ENCODE assay signal across 18 mouse cellular contexts in genomic region chr2:151739081-151739480, GRCm38 (mm10). TPM values are rescaled to one million over a fixed set of nuclear protein-coding genes. Genes with fewer than 3 reads are reported as not detected.
A peak's percentile ranks its signal among the peaks of the same experiment; 100 is the strongest.
DNase-seq lines count a peak whose midpoint lies in the region; ATAC-seq and TF ChIP-seq lines count a peak whose summit lies in the region.
"Had no signal": no experiment of that assay in that cellular context is flagged by ENCODE, and none has a peak within 500 bp of the region (broad histone marks: within the 10 kb centered on the region; RNA-seq: fewer than 3 reads in every experiment).

No protein-coding gene starts in this region.

- no peak for ATAC-seq in heart, embryonic 11.5 days (replicated peaks; ENCODE audit: insufficient number of reproducible peaks, low FRiP score, low TSS enrichment)
- no peak for ATAC-seq in midbrain, embryonic 15.5 days (replicated peaks)
- ATAC-seq in midbrain, postnatal 0 days (ENCODE audit: low FRiP score) = no peak
- ATAC-seq in embryonic facial prominence, embryonic 13.5 days (ENCODE audit: insufficient number of reproducible peaks, insufficient read depth, low FRiP score, low TSS enrichment, low read depth) = no peak
- ATAC-seq in neural tube, embryonic 13.5 days (ENCODE audit: low read depth) = no peak
- ATAC-seq: CD4-positive, CD25-positive, alpha-beta regulatory T cell, adult 4 months; forebrain, embryonic 14.5 days had no signal

- peak overlapping the region; percentile 85; the same call in 1 of the 2 replicates for H3K4me2 ChIP-seq in heart, embryonic 11.5 days
- no peak overlapping the region for H3K4me2 ChIP-seq in midbrain, embryonic 15.5 days
- H3K4me2 ChIP-seq in midbrain, postnatal 0 days (ENCODE audit: low read depth, low read length, poor library complexity, severe bottlenecking) = no peak overlapping the region
- H3K4me2 ChIP-seq in embryonic facial prominence, embryonic 13.5 days = peak overlapping the region; percentile 85; the same call in 1 of the 2 replicates
- H3K4me2 ChIP-seq in neural tube, embryonic 13.5 days = peak overlapping the region; percentile 96; the same call in 1 of the 2 replicates

- WGBS in heart, embryonic 11.5 days (ENCODE audit: insufficient replicate concordance) = 79% methylated on average over 3 of the region's 3 CpGs
- 95% methylated on average over 3 of the region's 3 CpGs for WGBS in midbrain, embryonic 15.5 days
- 87% methylated on average over 3 of the region's 3 CpGs for WGBS in midbrain, postnatal 0 days
- 93% methylated on average over 3 of the region's 3 CpGs for WGBS in embryonic facial prominence, embryonic 13.5 days
- WGBS in neural tube, embryonic 13.5 days = 90% methylated on average over 3 of the region's 3 CpGs

- no peak for TF ChIP-seq CTCF in midbrain, postnatal 0 days (IDR thresholded peaks at IDR 0.05)

- peaks cover 5% of the 10 kb centered on the region; the same call in 1 of the 2 replicates for H3K4me1 ChIP-seq in heart, embryonic 11.5 days (ENCODE audit: control insufficient read depth, insufficient read depth, low read length)
- H3K4me1 ChIP-seq in midbrain, embryonic 15.5 days = peaks cover 28% of the 10 kb centered on the region
- peaks cover 12% of the 10 kb centered on the region; the same call in 1 of the 2 replicates for H3K4me1 ChIP-seq in midbrain, postnatal 0 days (ENCODE audit: insufficient read depth, low read length)
- peaks cover 22% of the 10 kb centered on the region for H3K4me1 ChIP-seq in embryonic facial prominence, embryonic 13.5 days
- peaks cover 30% of the 10 kb centered on the region for H3K4me1 ChIP-seq in neural tube, embryonic 13.5 days (replicated peaks)

- no peak overlapping the region for H3K4me3 ChIP-seq in heart, embryonic 11.5 days (ENCODE audit: low read depth, low read length)
- H3K4me3 ChIP-seq in midbrain, embryonic 15.5 days = peak overlapping the region; percentile 64; the same call in 1 of the 2 replicates
- H3K4me3 ChIP-seq in midbrain, postnatal 0 days (ENCODE audit: low read depth, low read length) = no peak overlapping the region
- no peak overlapping the region for H3K4me3 ChIP-seq in embryonic facial prominence, embryonic 13.5 days
- no peak overlapping the region for H3K4me3 ChIP-seq in neural tube, embryonic 13.5 days
- H3K4me3 ChIP-seq: hindbrain, embryonic 15.5 days had no signal

- no peaks in the 10 kb centered on the region for H3K9me3 ChIP-seq in heart, embryonic 11.5 days (replicated peaks; ENCODE audit: control insufficient read depth, low read length)
- no peaks in the 10 kb centered on the region for H3K9me3 ChIP-seq in midbrain, embryonic 15.5 days
- H3K9me3 ChIP-seq in midbrain, postnatal 0 days (ENCODE audit: low read length) = no peaks in the 10 kb centered on the region
- no peaks in the 10 kb centered on the region for H3K9me3 ChIP-seq in embryonic facial prominence, embryonic 13.5 days
- no peaks in the 10 kb centered on the region for H3K9me3 ChIP-seq in neural tube, embryonic 13.5 days
- H3K9me3 ChIP-seq: heart, embryonic 15.5 days; hindbrain, embryonic 15.5 days had no signal

- H3K27me3 ChIP-seq in heart, embryonic 11.5 days (ENCODE audit: control insufficient read depth, insufficient read depth, low read length) = no peaks in the 10 kb centered on the region
- 0 out of 2 replicates have a peak, but pooled peaks cover 4% of the 10 kb centered on the region for H3K27me3 ChIP-seq in midbrain, embryonic 15.5 days (replicated peaks)
- H3K27me3 ChIP-seq in midbrain, postnatal 0 days (ENCODE audit: insufficient read depth, low read length) = no peaks in the 10 kb centered on the region; the same call in 1 of the 2 replicates
- H3K27me3 ChIP-seq in embryonic facial prominence, embryonic 13.5 days = peaks cover 10% of the 10 kb centered on the region
- H3K27me3 ChIP-seq in neural tube, embryonic 13.5 days = peaks cover 3% of the 10 kb centered on the region; the same call in 1 of the 2 replicates
- H3K27me3 ChIP-seq: hindbrain, embryonic 15.5 days had no signal

- H3K9ac ChIP-seq in heart, embryonic 11.5 days (ENCODE audit: low read depth, low read length) = no peak overlapping the region
- no peak overlapping the region for H3K9ac ChIP-seq in midbrain, embryonic 15.5 days
- H3K9ac ChIP-seq in midbrain, postnatal 0 days (replicated peaks; ENCODE audit: low read length, poor library complexity, severe bottlenecking) = no peak overlapping the region
- H3K9ac ChIP-seq in embryonic facial prominence, embryonic 13.5 days = no peak overlapping the region
- no peak overlapping the region for H3K9ac ChIP-seq in neural tube, embryonic 13.5 days
- H3K9ac ChIP-seq: heart, embryonic 15.5 days; hindbrain, embryonic 15.5 days had no signal

- no peaks in the 10 kb centered on the region; the same call in 1 of the 2 replicates for H3K36me3 ChIP-seq in heart, embryonic 11.5 days (ENCODE audit: control insufficient read depth, insufficient read depth, low read length)
- peaks cover 8% of the 10 kb centered on the region; the same call in 1 of the 2 replicates for H3K36me3 ChIP-seq in midbrain, embryonic 15.5 days (replicated peaks)
- H3K36me3 ChIP-seq in midbrain, postnatal 0 days (ENCODE audit: insufficient read depth, low read length) = peaks cover 12% of the 10 kb centered on the region
- H3K36me3 ChIP-seq in embryonic facial prominence, embryonic 13.5 days = peaks cover 15% of the 10 kb centered on the region
- peaks cover 8% of the 10 kb centered on the region for H3K36me3 ChIP-seq in neural tube, embryonic 13.5 days

- DNase-seq in heart, postnatal 36 days = no peak
- DNase-seq in midbrain, postnatal 0 days (ENCODE audit: low spot score) = no peak
- DNase-seq in embryo, embryonic 10 days (ENCODE audit: low spot score) = no peak
- no peak for DNase-seq in adrenal gland, adult (ENCODE audit: inconsistent age in 2 of 2, low spot score in 1 of 2)
- DNase-seq: adrenal gland, adult 2 months; gastrocnemius, postnatal 14 days; kidney, adult 2 months; layer of hippocampus, postnatal 36 days; thymus, adult 18-20 months had no signal

- intact Hi-C loops in heart, postnatal 36 days (cut with DNase I) = no loop called here

- no peak overlapping the region for H3K27ac ChIP-seq in heart, embryonic 11.5 days (ENCODE audit: low read depth, low read length)
- H3K27ac ChIP-seq in midbrain, embryonic 15.5 days = no peak overlapping the region
- no peak overlapping the region for H3K27ac ChIP-seq in midbrain, postnatal 0 days (ENCODE audit: low read depth, low read length)
- H3K27ac ChIP-seq in embryonic facial prominence, embryonic 13.5 days = no peak overlapping the region
- no peak overlapping the region for H3K27ac ChIP-seq in neural tube, embryonic 13.5 days (replicated peaks)
- H3K27ac ChIP-seq: heart, embryonic 15.5 days; hindbrain, embryonic 15.5 days had no signal

RNA-seq across cellular contexts. Expression of gene Psmf1, which starts 4.9 kb away (rescaled TPM):
- polyA plus RNA-seq in heart, embryonic 11.5 days (2014; fragmentation: Nextera tagmentation; extraction: Ambion mirVana) = 30.7 and 33.6 TPM in 2 replicates
- total RNA-seq in heart, postnatal 36 days (2021) = 10 to 100 TPM; 21.3 to 25.6 TPM
- polyA plus RNA-seq in midbrain, embryonic 15.5 days (2015; fragmentation: Nextera tagmentation; extraction: Ambion mirVana) = 61.6 and 66.6 TPM in 2 replicates
- 59.5 and 77.6 TPM in 2 replicates for total RNA-seq in midbrain, postnatal 0 days (2014; rRNA removed)
- 72.6 and 73.8 TPM in 2 replicates for polyA plus RNA-seq in midbrain, postnatal 0 days (2015; fragmentation: Nextera tagmentation; extraction: Ambion mirVana)
- polyA plus RNA-seq in embryonic facial prominence, embryonic 13.5 days (2015; fragmentation: Nextera tagmentation; extraction: Ambion mirVana) = 40.9 and 46.3 TPM in 2 replicates
- polyA plus RNA-seq in neural tube, embryonic 13.5 days (2015; fragmentation: Nextera tagmentation; extraction: Ambion mirVana) = 48.1 and 54.2 TPM in 2 replicates

RNA-seq across cellular contexts. Expression of gene Tmem74b, which starts 37.3 kb away (rescaled TPM):
- 1.4 and 2.7 TPM in 2 replicates for polyA plus RNA-seq in heart, embryonic 11.5 days (2014; fragmentation: Nextera tagmentation; extraction: Ambion mirVana)
- 1 to 10 TPM; 4.3 to 5.2 TPM for total RNA-seq in heart, postnatal 36 days (2021)
- 29.9 and 32.3 TPM in 2 replicates for polyA plus RNA-seq in midbrain, embryonic 15.5 days (2015; fragmentation: Nextera tagmentation; extraction: Ambion mirVana)
- total RNA-seq in midbrain, postnatal 0 days (2014; rRNA removed) = 28.6 and 36.9 TPM in 2 replicates
- polyA plus RNA-seq in midbrain, postnatal 0 days (2015; fragmentation: Nextera tagmentation; extraction: Ambion mirVana) = 24.8 and 28.0 TPM in 2 replicates
- polyA plus RNA-seq in embryonic facial prominence, embryonic 13.5 days (2015; fragmentation: Nextera tagmentation; extraction: Ambion mirVana) = 3.1 and 4.3 TPM in 2 replicates
- polyA plus RNA-seq in neural tube, embryonic 13.5 days (2015; fragmentation: Nextera tagmentation; extraction: Ambion mirVana) = 16.7 and 20.0 TPM in 2 replicates
- total RNA-seq: monocyte, adult 5-6 weeks had no signal
- polyA plus RNA-seq: CD4-positive, CD25-positive, alpha-beta regulatory T cell, adult 4 months had no signal

Comparison
In these comparisons a context has a peak if more than half of its experiments do, and no peak if none do; other contexts are left out.
1. H3K4me2 ChIP-seq: peak in heart, embryonic 11.5 days (single experiment), embryonic facial prominence, embryonic 13.5 days (single experiment) and neural tube, embryonic 13.5 days (single experiment); none in midbrain, embryonic 15.5 days (single experiment) and midbrain, postnatal 0 days (single experiment).